Mouse (Mus musculus) limb, embryonic 11.5 days (tissue): ENCODE measurements around the gene Nfix. TPM values are rescaled to one million over a fixed set of nuclear protein-coding genes. Genes with fewer than 3 reads are reported as not detected.

ENCODE experiments used
- ATAC-seq: fragments of 200-750 bp; cut with Nextera tagmentation; 2 replicates; pipeline ENCODE4 v1.8.0; 2017; ENCODE audit warnings: low read depth; ENCODE audit not compliant: insufficient number of reproducible peaks, low FRiP score, low TSS enrichment
- DNase-seq: peaks from one replicate; pipeline ENCODE4 v3.0.0-alpha.2; 2015; ENCODE audit warnings: low spot score
- H3K27ac ChIP-seq: fragments of 300-500 bp; sonication (generic); replicated peaks from 2 replicates; pipeline ENCODE4 v1.5.1; 2014; ENCODE audit warnings: low read depth, mild to moderate bottlenecking, low read length
- H3K27me3 ChIP-seq: fragments of 300-500 bp; sonication (generic); 2 replicates; pipeline ENCODE4 v1.6.1; 2014; ENCODE audit warnings: mild to moderate bottlenecking, low read length, mixed read lengths; ENCODE audit not compliant: control insufficient read depth, insufficient read depth
- H3K36me3 ChIP-seq: fragments of 300-500 bp; sonication (generic); 2 replicates; pipeline ENCODE4 v1.6.1; 2014; ENCODE audit warnings: mild to moderate bottlenecking, low read length, moderate library complexity, mixed read lengths; ENCODE audit not compliant: control insufficient read depth, insufficient read depth
- H3K4me1 ChIP-seq: fragments of 300-500 bp; sonication (generic); 2 replicates; pipeline ENCODE4 v1.6.1; 2014; ENCODE audit warnings: low read length, mixed read lengths; ENCODE audit not compliant: control insufficient read depth, insufficient read depth
- H3K4me2 ChIP-seq: fragments of 300-500 bp; sonication (generic); 2 replicates; pipeline ENCODE4 v1.6.1; 2014; ENCODE audit warnings: low read depth, mild to moderate bottlenecking, moderate library complexity; ENCODE audit not compliant: severe bottlenecking
- H3K4me3 ChIP-seq: fragments of 300-500 bp; sonication (generic); 2 replicates; pipeline ENCODE4 v1.5.1; 2014; ENCODE audit warnings: low read depth, low read length
- H3K9ac ChIP-seq: fragments of 300-500 bp; sonication (generic); 2 replicates; pipeline ENCODE4 v1.6.1; 2014; ENCODE audit warnings: mild to moderate bottlenecking, low read length
- H3K9me3 ChIP-seq: fragments of 300-500 bp; sonication (generic); 2 replicates; pipeline ENCODE4 v1.6.1; 2016; ENCODE audit warnings: low read length; ENCODE audit not compliant: control insufficient read depth
- WGBS: fragments of 180-500 bp; shearing (Covaris S2); extraction: QIAGEN DNeasy Blood & Tissue Kit; methylation state at CpG from one replicate; pipeline ENCODE4 v1.1.7; 2014; 5-methylcytosine and 5-hydroxymethylcytosine counted together
- polyA plus RNA-seq: library from polyadenylated mRNA; unstranded; fragments of >200 nt; fragmentation: Nextera tagmentation; extraction: Ambion mirVana; gene quantifications from 2 replicates; pipeline ENCODE4 v1.2.1, GENCODE M21; 2014

The Nfix gene
- polyA plus RNA-seq, 1 experiment from 2014 or later: 4.6 TPM

DNA sequence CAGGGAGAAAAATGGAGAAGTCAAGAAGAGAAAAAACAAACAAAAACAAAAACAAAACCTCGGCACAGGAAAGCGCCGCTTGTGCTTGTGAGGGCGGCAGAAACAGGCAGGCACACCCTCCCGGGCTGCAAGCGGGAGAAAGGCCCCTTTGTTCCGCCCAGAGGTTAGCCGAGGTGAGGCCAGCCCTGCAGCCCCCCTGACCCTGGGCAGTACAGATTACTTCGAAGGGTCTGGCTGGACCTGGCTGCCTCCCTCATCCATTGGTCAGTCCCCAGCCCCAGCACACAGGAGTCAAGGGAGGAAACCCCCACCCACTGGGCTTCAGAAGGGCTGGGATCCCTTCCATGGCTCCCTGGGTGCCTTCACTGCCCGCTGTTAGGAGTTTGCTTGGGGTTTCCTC lies 61.9 kb downstream of the Nfix start:
- 8% methylated on average over 10 of the region's 10 CpGs for WGBS
- H3K36me3 ChIP-seq: no peaks in the 10 kb centered on the region
- H3K27me3 ChIP-seq: peaks cover 25% of the 10 kb centered on the region
- H3K27ac ChIP-seq: peak overlapping the region; percentile 49
- H3K4me2 ChIP-seq: peak overlapping the region; percentile 18; the same call in 1 of the 2 replicates
- DNase-seq (peak; percentile 68), ATAC-seq (no peak)
- H3K4me1 ChIP-seq: peaks cover 79% of the 10 kb centered on the region
- peak overlapping the region; percentile 46; the same call in 1 of the 2 replicates for H3K9ac ChIP-seq
- no peaks in the 10 kb centered on the region for H3K9me3 ChIP-seq
- H3K4me3 ChIP-seq: no peak overlapping the region

- no peaks in the 10 kb centered on the region for H3K9me3 ChIP-seq
- ATAC-seq: peak; percentile 19; the same call in 1 of the 2 replicates
- 0 out of 2 replicates have a peak overlapping the region, but pooled peaks have one; percentile 19 for H3K9ac ChIP-seq
- peak overlapping the region; percentile 49 for H3K27ac ChIP-seq
- DNase-seq: peak; percentile 93
- H3K27me3 ChIP-seq: peaks cover 25% of the 10 kb centered on the region
- peaks cover 77% of the 10 kb centered on the region for H3K4me1 ChIP-seq
- H3K36me3 ChIP-seq: no peaks in the 10 kb centered on the region
- under 1% methylated on average over 16 of the region's 16 CpGs for WGBS
- H3K4me3 ChIP-seq: no peak overlapping the region
- peak overlapping the region; percentile 18; the same call in 1 of the 2 replicates for H3K4me2 ChIP-seq
Observed at GRCm38 (mm10) chr8:84737608-84738007, 62.5 kb downstream of the Nfix start.

DNA sequence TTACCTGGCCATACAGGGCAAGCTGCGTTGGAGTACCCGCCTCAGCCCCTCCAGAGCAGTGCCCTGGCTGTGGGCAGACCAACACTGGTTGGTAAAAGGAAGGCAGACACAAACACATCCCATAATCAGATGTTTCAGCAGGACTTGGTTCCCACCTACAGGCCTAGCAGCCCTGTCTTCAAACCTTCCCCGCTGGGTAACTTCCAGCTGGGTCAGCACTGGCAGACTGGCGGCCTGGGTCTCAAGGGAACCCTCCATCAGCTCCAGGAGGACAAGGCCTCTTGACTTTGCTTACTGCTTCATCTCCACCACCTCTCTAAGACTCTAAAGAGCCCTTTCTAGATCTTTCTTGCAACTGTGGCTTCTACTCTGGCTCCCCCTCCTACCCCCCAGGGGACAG lies 63.6 kb downstream of the Nfix start:
- DNase-seq (no peak), ATAC-seq (no peak)
- no peak overlapping the region for H3K4me2 ChIP-seq
- peaks cover 66% of the 10 kb centered on the region for H3K4me1 ChIP-seq
- no peak overlapping the region for H3K4me3 ChIP-seq
- no peaks in the 10 kb centered on the region for H3K36me3 ChIP-seq
- H3K27ac ChIP-seq: no peak overlapping the region
- H3K9me3 ChIP-seq: no peaks in the 10 kb centered on the region
- WGBS: 78% methylated on average over 4 of the region's 4 CpGs
- H3K9ac ChIP-seq: no peak overlapping the region
- peaks cover 25% of the 10 kb centered on the region for H3K27me3 ChIP-seq

DNA sequence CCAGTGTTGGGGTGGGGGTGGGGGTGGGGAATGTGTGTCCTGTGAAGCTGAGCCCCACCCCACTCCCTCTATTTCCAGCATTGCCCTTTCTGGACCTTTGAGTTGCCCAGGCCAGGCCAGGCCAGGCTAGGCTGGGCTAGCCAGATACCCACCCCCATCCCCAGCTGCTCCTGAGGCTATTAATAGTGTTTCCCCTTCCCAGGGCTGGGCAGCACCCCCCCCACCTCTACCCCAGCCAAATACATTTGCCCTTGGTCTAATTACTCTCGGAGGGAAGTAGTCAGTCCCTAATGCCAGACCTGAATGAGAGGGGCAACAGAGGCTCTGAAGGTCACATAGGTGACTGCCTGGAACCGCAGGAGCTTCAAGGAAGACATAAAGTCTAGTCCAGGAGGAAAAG lies 64.5 kb downstream of the Nfix start:
- Histone ChIP-seq H3K27me3 (peaks cover 25% of the 10 kb centered on the region), H3K9ac (no peak overlapping the region), H3K4me2 (no peak overlapping the region), H3K27ac (no peak overlapping the region; the same call in 1 of the 2 replicates), H3K9me3 (no peaks in the 10 kb centered on the region), H3K36me3 (no peaks in the 10 kb centered on the region), H3K4me3 (no peak overlapping the region), H3K4me1 (peaks cover 62% of the 10 kb centered on the region)
- no peak for DNase-seq
- WGBS: 24% methylated on average over 2 of the region's 2 CpGs
- no peak for ATAC-seq

- DNase-seq (no peak), ATAC-seq (no peak)
- Histone ChIP-seq H3K4me3 (no peak overlapping the region), H3K36me3 (no peaks in the 10 kb centered on the region), H3K9me3 (no peaks in the 10 kb centered on the region), H3K4me2 (no peak overlapping the region), H3K27ac (no peak overlapping the region), H3K27me3 (peaks cover 17% of the 10 kb centered on the region), H3K9ac (no peak overlapping the region), H3K4me1 (peaks cover 54% of the 10 kb centered on the region)
- 80% methylated on average over 2 of the region's 2 CpGs for WGBS
Observed at GRCm38 (mm10) chr8:84734680-84735079, 65.5 kb downstream of the Nfix start.

DNA sequence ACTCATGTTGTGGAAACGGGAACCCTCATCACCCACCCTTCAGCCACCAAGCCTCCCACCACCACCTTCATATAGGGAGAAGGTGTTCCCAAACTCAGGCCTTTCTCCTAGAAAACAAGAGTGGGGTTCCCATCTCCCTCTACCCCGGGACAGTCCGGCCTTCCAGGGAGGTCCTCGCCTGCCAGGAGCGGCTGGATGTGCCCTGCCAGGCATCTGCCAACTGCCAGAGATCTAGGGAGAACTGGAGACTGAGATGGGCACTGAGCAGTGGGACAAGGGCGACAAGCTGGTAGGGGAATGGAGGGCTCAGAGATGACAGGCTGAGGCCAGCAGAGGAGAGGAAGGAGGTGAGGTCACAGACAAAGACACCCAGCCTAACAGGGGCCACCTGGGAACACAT lies 66.2 kb downstream of the Nfix start:
- Histone ChIP-seq H3K4me2 (no peak overlapping the region), H3K4me1 (peaks cover 47% of the 10 kb centered on the region), H3K9ac (no peak overlapping the region), H3K36me3 (no peaks in the 10 kb centered on the region), H3K4me3 (no peak overlapping the region), H3K27ac (no peak overlapping the region), H3K27me3 (peaks cover 17% of the 10 kb centered on the region), H3K9me3 (no peaks in the 10 kb centered on the region)
- WGBS: 85% methylated on average over 6 of the region's 6 CpGs
- ATAC-seq (no peak), DNase-seq (no peak)

GRCm38 (mm10) chr8:84732996-84733395 lies 67.1 kb downstream of the Nfix start:
- Histone ChIP-seq H3K4me1 (peaks cover 44% of the 10 kb centered on the region), H3K36me3 (no peaks in the 10 kb centered on the region), H3K9me3 (no peaks in the 10 kb centered on the region), H3K4me3 (no peak overlapping the region), H3K9ac (no peak overlapping the region), H3K4me2 (no peak overlapping the region), H3K27ac (no peak overlapping the region), H3K27me3 (peaks cover 14% of the 10 kb centered on the region)
- DNase-seq: no peak
- 54% methylated on average over 6 of the region's 6 CpGs for WGBS
- no peak for ATAC-seq

DNA sequence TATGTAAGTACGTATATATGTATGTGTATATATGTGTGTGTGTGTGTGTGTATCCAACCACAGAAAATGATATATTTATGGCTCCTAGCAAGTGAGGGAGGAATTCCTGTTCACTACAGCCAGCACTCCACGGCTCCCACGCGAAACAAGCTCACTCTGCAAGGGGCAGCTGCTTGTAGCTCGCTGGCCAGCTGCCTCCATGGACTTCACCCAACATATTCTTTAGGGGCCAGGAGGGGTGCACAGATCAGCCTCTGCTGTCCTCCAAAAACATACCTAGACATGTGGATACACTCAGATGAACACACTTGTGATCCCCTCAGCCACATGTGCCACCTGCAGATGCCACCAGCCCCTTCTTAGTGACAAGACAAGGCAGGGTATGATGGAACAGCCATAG lies 67.6 kb downstream of the Nfix start:
- no peak overlapping the region for H3K27ac ChIP-seq
- peaks cover 14% of the 10 kb centered on the region for H3K27me3 ChIP-seq
- H3K9ac ChIP-seq: no peak overlapping the region
- H3K4me3 ChIP-seq: no peak overlapping the region
- no peak overlapping the region for H3K4me2 ChIP-seq
- ATAC-seq (no peak), DNase-seq (no peak)
- no peaks in the 10 kb centered on the region for H3K36me3 ChIP-seq
- WGBS: 80% methylated on average over 5 of the region's 5 CpGs
- H3K4me1 ChIP-seq: peaks cover 40% of the 10 kb centered on the region
- no peaks in the 10 kb centered on the region for H3K9me3 ChIP-seq
